Mouse (Mus musculus) layer of hippocampus, adult 9-11 months (tissue): ENCODE data around the gene Spo11.

ENCODE experiments used
- DNase-seq: peaks from one replicate; pipeline ENCODE4 v3.0.0; 2022

Spo11 gene

DNA sequence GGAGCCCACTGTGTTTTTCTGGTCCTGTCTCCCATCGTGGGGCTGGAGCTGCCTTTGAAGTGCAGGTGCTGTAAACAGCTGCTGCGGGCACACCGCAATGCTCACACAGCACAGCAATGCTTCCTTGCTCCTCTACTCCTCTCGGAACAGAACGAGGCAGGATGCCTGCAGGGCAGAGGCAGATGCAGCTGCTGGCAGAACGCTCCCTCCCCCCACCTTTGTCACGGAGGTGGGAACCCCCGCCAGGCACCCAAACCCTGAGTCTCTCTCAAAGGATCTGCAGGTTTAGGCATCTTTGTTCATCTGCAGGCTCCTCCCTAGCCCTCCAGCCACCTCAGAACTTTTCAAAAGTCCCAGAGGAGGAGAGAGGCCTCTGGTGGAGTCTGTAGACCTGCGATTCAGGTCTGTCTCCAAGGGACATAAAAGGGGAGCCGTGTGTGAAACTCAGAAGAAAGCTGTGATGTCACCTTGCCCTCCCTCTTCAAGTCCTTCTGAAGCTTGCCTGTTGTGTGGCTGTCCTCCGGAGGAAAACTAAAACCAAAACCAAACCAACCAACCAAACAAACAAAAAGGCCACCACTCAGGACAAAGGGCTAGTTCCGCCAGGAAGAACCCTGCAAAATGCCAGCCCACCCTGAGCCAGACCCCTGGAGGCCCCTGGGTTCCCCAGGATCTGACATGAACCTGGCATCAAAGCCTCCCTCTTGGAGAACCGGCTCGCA lies at the start of gene Spo11:
TSS of gene Spo11 (plus strand) at position 292 of the 722 bp plus-strand sequence.
- no peak for DNase-seq

DNA sequence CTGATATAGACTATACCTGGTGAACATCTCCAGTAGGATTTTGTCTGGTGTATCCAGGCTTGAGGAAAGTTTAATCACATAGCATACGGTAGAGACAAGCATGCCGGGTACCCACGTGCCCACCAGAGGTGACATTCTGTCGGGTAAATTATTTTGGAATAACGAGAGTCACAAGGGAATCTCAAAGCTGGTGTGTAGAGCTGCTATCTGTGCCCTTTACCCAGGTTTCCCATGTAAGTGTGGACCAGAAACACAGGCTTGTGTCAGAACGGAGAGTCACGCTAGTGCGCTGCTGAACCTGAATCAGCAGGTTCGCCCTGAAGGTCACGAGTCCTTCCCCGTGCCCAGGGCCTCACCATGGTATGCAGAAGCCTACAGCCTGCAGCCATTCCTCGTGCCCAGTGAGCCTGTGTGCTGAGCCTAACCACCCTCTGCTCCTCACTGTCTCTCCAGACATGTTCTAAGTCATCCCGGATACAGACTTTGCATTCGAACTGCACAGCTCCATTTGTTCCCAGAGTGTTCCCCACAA lies 47.5 kb upstream of the Spo11 start:
- DNase-seq = no peak

DNA sequence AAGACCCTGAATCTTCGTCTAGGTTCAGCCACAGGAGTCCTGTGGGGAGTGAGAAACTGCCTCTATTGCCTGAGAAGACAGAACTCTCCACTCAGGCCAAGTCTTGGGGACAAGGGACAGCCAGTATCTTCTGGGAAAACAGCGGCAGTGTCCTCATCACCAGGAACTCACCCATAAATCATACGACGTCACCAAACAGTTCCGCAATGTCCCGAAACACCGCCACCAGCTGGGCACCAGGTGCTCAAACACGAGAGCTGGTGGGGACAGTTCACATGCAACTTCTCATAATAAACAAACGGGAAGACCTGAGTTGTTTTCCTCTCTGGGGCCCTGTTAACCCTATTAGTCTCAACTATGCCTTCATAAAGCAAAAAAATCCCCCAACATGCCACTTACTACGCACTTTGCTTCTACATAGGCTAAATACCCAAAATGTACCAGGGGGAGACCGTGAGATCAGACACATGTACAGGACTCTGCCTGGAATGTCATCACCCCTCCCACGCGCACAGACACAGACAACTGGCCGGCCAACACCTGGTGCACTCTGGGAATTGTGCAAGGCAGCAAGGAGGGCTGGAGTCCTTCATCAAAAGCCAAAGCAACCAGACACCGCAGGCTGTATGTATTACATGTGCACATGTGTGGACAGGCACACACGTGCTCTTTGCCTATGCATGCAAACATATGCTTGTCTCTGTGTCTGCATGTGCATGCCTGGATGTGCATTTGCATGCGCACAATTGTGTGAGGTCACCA lies 46.2 kb upstream of the Spo11 start:
- no peak for DNase-seq

DNA sequence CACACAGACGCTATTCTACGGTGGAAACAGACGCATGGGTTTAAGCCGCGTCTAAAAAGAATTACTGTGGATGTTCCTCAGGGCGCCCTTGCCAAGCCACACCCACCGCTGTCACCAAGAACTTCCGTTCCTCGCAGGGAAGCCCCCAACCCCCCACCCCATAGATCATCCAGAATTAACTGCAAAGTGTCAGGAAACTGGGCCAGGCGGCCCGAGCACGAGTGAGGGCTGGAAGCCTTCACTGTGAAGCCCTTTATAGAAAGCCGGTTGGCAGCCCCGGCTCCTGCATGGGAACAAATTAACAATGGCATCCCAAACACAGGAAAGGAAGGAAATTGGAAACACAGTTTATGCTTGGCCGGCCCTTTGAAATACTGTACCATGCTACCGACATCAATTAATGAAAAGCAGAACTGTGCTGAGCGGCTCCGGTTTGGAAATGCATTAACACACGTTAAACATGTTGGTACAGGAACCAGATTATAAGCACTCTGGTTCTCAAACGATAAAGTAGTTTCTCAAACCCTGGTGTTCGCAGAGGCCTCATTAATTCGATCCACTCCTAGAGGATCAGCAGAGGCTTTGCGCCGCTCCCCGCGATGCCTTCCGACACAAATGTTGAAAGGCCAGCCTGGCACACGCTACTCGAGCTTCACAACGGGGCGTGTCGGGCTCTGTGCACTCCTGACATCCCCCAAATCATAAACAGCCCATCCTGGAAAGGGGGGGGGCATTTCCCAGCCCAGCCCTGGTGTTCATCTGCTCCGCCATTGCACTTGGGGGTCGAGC lies 43.7 kb upstream of the Spo11 start:
- no peak for DNase-seq

DNA sequence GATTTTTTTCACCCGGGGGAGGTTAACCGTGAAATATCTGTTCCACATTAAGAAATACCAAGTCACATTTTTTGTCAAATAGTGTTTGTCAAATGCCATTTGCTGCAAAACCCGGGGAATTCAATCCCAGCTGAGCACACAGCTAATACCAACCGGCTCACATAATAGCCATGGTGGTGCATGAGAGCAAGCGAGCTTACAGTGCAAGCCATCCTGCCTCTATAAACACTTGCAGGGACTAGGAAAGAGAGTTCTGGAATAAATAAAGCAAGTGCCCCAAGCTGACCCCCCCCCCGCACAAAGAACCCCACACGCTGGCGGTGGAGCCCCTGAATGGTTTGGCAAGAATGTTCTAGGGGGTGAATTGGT lies 43.1 kb upstream of the Spo11 start:
- DNase-seq = no peak

DNA sequence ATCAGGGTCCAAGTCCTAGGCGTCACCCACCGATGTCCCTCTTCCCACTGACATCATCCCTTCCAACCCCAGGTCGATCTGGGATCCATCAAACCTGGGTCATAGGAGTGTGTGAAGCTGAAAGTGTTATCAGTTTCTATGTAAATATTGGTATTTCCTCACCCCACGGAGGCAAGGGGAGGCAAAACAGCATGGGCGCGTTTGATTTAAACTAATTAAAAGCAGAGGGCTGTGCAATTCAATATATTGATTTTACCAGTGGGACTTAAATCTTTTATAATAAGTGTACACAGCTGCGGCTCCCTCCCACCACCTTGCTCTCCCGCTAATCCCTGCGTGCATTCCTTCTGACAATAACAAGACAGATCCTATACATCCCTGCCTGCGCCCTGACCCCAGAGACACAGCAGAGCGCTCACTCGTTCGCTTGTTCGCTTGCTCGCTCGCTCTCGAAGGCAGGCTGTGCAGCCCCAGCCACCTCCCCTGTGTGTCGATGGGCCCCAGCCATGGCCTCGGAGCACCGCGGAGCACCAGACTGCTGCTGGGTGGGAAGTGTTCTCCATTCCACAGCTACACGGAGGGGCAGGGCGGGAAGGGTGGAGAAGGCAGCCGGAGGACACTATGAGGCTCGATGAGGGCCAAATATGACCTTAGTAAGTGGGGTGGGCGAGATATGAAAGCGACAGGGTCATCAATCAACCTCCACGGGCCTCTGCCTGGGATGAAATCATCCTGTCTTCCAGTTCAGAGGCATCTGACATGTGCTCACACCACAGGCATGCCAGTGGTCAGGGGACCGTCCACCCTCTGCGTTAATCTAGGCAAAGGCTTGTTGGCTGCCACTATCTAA lies 42.4 kb upstream of the Spo11 start:
- no peak for DNase-seq

DNA sequence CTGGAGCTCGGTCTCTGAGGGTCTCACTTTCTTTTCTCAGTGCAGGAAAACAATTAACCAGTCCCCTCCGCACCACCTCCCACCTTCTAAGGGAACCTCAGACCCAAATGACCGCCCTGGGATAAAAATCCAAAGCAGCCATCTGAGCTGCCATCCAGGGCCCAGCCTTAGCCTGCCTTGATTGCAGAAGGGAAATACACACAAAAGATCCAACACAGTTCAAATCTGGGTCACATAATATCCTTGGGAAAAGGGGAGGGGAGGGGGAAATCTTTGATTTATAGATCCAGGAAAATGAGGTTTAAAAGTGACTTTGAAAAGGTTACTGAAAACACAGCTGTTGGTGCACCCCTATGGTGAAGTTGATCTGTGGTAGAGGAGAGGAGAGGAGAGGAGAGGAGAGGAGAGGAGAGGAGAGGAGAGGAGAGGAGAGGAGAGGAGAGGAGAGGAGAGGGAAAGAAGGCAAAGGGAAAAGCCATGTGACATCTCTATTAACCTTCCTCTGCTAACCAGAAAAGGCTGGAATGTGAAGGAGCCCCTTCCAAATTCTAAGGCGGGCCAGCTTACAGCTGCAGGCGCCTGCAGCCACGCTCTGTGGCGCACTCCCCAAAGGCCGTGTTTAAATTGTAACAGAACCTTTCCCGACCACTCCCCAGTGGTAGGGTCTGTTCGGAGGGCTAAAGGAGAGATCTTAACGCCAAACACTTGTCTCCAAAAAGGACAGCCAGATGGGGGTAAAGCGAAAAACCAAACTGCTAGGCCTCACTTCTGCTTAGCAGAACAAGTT lies 41.5 kb upstream of the Spo11 start:
- no peak for DNase-seq

DNA sequence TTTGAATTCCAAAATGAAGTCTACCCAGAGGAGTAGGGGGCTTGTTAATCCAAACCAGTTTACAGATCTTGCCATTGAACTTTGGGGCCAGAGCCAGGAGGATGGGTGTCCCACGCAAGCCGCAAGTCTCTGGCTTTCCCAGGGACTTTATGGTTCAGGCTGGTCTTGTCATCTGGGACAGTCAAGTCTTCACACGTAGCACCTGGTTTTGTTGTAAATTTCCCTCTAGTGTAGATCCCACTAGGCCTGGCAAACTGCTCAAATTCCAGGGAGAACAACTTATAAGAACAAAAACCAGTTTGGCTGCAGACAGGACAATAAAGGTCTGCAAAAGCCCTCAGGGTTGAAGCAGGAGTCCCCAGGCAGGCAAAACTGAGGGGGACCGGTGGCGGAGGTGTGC lies 40.7 kb upstream of the Spo11 start:
- no peak for DNase-seq

DNA sequence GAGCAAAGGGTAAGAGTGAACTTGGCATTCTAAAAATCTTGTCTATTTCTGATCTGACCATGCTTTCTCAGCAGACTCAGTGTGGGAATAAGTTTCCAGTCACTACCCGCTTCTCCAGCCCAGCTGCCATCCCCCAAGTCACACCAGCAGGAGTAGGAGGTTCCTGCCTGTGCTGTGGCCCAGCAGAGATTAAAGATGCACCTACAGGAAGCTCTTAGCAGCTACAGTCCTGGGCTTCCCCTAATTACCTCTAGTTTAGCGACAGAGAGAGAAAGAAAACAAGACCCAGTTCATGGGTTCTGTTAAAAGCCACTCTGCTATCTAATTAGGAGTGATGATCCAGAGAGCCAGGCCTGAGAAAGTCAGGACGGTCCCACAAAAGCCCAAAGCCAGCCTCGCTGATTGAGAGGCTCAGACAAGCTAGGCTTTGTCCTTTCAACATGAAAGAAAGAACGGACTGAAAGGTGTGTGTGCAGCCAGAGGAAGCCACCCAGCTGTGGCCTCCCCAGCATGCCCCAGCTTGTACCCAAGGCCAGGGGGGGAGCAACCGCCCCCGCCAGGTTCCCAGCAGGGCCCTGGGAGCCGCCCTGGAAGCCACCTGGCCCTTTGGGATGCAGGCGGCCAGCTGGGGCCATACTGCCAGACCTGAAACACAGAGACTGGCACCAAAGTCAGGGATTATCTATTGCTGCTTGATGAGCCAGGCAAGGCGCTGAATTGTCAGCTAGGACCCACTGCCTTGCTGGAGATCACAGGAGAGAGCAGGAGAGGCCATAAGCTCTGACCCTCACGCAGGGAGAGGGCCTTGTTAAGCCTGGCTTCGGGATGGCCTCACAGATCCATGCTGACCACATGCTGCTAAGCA lies 39.9 kb upstream of the Spo11 start:
- DNase-seq = no peak

DNA sequence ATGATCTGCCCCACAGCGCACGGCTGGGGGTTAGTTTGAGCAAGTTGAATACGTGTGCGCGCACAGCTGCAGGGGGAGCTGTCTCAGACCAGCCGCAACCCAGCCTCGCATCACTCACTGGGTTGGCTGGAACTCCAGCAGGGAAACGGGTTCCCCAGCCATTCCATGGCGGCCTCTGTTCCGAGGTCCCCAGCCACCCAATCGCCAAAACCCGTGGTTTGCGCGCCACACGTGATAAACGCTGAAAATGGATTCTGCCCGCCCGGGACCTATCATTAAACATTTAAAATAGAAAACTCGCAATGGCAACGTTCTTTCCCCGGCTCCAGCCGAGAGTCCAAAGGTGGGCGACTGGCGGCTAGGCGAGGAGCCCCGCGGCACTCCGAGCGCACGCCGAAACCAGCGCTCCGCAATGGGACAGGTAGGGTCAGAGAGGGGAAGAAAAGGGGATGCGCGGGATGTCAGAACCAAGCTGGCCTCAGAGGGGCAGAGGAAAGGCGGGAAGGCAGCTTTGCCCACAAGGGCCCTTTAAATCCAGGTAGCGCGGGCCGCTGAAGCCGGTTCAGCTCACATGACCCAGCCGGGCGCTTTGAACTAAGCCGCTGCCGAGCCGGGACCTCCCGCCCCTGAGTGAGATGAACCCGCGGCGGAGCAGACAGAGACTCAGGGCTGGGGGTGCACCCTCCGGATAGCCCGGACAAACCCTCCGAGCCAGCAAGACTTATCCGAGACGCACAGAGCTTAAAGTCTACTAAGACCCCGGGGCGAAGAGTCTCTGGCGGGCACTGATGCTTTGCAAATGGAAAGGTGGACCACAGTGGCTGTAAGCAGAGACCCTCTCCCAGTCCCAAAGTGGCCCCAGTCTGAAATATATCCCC lies 38.5 kb upstream of the Spo11 start:
- no peak for DNase-seq

DNA sequence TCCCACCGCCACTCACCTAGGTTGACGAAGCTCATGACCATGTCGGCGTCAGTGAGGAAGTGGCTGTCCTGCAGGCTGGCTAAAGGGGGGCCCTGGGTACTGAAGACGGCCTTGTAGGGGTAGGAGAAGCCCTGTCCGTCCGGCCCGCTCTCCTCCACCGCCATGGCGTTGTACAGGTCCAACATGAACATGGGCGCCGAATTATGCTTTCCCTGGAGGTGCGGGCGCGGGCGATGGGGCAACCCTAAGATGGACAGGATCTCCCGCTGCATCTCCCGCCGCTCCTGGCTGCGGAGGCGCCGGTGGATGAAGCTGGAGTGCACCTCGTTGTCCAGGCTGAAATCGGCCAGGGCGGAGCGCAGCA lies 37.9 kb upstream of the Spo11 start:
- DNase-seq = no peak

DNA sequence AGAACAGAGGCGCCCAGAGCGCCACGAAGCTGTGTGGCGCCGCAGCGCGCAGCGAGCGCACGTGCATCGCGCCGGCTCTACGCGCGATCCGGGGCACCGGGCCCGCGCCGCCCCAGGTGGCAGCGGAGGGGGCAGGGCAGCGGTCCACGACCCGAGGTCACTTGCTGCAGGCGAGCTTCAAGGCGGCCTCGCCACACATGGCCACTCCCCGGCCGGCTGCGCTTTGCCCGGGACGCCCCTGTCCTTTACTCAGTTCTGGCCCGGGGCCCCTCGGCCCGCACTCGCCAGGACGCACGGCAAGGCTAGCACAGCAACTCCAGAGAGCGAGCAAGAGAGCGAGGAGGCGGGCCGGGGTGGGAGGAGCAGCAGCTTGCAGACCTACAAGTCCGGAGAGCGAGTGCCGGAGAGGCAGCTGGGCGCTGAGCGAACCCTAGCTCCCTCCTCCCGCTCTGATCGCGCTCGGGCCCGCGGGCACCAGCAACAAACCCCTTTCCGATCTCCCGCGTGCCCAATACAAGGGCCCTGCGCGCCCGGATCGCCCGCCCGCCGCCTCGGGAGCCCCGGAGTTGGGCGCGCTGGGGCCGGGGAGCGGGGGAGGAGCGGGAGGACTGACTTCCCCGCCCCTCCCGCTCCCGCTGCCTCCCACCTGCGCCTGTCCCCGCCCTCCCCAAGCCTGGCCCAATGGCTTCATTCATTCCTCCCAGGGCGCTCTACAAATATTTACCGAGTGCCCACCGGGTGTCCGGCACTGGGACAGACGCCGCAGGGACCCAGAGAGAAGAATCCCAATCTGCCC lies 37.3 kb upstream of the Spo11 start, which contains the start of gene Bmp7:
TSS of gene Bmp7 (minus strand) at position 319 of the 796 bp plus-strand sequence.
- no peak for DNase-seq

DNA sequence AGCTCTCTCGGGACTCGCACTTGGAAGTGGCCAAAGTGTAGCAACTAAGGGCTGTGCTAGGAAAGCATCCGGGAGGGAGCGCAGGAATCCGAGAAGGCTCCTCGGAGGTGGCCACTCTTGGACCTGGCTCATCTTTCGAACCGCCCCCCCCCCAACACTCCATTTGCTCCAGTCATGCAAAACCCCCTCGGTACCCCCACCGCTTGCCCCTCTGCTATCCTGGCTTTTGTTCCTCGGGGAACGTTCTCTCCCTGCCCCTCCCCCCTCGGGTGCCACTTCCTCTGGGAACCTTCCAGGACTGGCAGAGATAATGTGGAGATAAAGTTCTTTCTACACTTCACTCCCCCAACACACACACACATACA lies 36.7 kb upstream of the Spo11 start:
- no peak for DNase-seq

DNA sequence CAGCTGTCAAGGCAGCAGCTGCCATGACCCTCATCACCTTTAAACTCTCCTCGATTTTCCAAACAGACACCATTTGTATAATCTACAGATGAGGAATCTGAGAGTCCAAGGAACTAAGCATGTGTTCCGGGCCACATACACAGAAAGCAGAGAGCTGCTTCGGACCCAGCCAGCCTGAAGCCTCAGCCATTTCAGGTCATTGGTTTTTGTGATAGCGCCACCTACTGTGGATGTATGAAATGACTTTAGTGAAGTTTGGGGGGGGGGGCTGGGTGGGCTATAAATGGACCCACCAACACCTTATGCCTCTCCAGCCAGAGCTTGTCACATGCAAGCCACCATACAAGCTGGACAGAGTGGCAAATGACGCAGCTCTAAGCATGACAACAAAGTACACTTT lies 28.4 kb upstream of the Spo11 start:
- DNase-seq = no peak

DNA sequence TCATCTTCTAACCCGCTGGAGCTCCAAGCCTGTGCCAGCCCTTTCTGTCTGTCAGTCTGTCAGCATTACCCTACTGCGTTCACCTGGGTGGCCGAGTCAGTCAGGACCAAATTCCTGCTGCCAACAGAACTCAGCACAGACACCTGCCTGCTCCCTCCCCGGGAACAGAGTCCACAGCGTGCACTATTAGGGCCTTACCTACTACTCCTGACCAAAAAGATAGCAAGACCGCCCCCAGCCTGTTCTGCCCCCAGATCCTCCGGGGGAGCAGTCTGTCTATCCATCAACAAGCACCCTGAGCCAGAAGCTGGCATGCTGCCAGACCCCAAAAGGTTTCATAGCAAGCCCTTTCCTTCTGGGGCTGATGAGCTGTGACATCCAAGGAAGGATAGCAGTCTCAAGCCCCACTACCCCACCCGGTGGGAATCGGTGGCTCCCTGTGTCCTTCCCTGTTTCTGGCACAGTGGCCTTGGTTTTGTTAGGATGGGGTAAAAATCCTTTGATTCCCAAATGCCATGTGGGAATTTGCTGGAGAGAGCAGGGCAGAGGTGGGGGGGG lies 27.3 kb upstream of the Spo11 start:
- DNase-seq = no peak

DNA sequence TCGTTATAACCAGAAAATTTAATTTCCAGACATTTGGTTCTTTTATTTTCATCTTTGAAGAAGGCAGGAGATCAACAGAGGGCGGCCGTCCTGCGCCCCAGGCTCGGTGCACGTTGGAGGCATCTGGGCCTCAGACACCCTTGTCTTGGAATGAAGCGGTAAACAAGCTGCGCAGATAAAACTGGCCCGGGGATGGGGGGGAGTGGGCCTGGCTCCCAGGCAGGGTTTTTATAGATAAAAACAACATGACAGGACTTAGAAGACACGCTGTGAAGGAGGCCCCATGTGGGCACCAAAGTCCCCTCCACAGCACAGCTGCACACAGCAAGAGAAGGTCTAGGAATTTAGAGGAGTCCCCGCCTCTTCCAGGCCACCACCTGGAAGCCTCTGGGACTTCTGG lies 26.8 kb upstream of the Spo11 start:
- DNase-seq = no peak

DNA sequence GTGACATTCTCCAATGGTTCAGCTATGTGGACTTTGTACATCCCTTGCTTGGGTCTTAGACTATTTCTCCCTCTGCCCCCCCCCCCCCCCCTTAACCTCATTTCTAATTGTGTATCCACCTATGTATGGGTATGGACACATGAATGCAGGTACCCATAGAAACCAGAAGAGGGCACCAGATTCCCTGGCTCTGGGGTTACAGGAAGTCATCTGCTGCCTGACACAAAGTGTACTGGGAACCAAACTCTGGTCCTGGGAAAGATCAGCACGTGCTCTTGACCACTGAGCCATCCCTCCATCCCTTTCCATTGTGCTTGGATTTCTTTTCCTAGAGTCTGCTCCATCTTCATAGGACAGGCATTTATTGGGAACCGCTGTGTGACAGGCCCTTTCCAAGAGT lies 25.5 kb upstream of the Spo11 start:
- DNase-seq = no peak

DNA sequence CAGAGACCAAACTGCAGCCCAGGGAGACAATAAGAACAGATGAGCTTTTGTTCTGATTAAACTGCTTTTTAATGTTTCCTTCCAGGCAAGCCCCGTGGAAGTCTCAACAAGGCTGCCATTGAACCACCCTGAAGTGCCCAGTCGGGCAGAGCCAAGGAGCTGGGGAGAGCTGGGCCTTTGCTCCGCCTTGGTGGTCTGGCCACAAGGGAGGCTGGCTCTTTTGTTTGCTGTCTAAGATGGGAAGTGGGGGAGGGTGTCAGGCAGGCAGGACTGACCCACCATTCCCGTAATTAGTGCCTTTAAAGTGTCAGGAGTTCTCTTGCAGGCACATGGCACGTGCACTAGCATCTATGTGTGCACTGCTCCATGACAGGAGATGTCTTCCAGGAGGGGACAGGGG lies 18.9 kb upstream of the Spo11 start:
- peak; percentile 26 for DNase-seq
